Mouse (Mus musculus) bone marrow macrophage, adult 2 months (primary cell): Measurements from ENCODE around the gene Pltp.

Experiments
- CTCF ChIP-seq: IDR thresholded peaks from 2 replicates; pipeline ENCODE4 v1.5.1; 2012; ENCODE audit warnings: low read depth, mild to moderate bottlenecking, low read length, moderate library complexity
- POLR2A ChIP-seq: IDR thresholded peaks from 2 replicates; pipeline ENCODE4 v1.6.1; 2012; ENCODE audit warnings: mild to moderate bottlenecking, low read depth, low read length, borderline replicate concordance

DNA sequence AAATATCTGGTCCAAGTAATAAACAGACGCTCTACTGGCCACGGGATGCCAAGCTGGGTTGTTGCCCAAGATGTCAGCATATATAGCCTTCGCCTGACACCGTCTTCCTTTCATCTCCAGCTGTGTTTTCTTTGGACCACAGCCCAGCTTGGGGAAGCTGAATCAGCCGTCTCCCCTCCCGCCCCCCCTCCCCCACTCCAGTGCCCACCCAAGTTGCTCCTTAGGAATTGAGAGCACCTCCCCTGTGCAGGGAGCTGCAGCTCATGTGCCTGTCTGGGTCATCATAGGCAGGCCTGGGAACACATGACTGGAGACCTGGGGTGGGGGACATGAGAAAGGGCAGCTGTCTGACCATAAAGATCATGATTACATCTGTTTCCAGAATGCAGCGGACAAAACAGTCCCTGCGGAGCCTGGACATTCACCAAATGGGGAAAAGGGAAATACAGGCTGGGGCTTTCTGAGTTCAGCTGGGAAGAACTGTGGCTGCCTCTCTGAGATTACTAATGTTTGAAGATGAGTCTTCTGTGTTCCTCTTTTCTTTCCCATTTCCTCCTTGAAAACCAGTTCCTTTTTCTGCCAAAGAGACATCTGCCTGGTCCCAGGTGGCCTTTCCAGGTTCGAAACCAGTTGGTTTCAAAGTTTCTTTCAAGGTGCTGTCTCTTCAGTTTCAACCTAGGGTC, 4.8 kb upstream of the Pltp start:
- no peak for TF ChIP-seq CTCF
- TF ChIP-seq POLR2A: no peak
